Mouse (Mus musculus) neural tube, embryonic 11.5 days (tissue): Measurements from ENCODE around the gene 4930402H24Rik. TPM values are rescaled to one million over a fixed set of nuclear protein-coding genes. Genes with fewer than 3 reads are reported as not detected.

Experiments
- ATAC-seq: fragments of 200-750 bp; cut with Nextera tagmentation; 2 replicates; pipeline ENCODE4 v1.8.0; 2017; ENCODE audit warnings: moderate number of reproducible peaks, mild to moderate bottlenecking, moderate TSS enrichment, moderate library complexity; ENCODE audit not compliant: insufficient read depth, low FRiP score, low TSS enrichment
- DNase-seq: peaks from one replicate; pipeline ENCODE4 v3.0.0-alpha.2; 2015; ENCODE audit warnings: low spot score
- H3K27ac ChIP-seq: fragments of 300-500 bp; sonication (generic); 2 replicates; pipeline ENCODE4 v1.5.1; 2014; ENCODE audit warnings: low read depth, mild to moderate bottlenecking, low read length
- H3K27me3 ChIP-seq: fragments of 300-500 bp; sonication (generic); 2 replicates; pipeline ENCODE4 v1.6.1; 2014; ENCODE audit warnings: mild to moderate bottlenecking, low read length, mixed read lengths; ENCODE audit not compliant: control insufficient read depth, insufficient read depth
- H3K36me3 ChIP-seq: fragments of 300-500 bp; sonication (generic); 2 replicates; pipeline ENCODE4 v1.6.1; 2014; ENCODE audit warnings: mild to moderate bottlenecking, low read length, moderate library complexity, mixed read lengths; ENCODE audit not compliant: control insufficient read depth, insufficient read depth
- H3K4me1 ChIP-seq: fragments of 300-500 bp; sonication (generic); 2 replicates; pipeline ENCODE4 v1.6.1; 2014; ENCODE audit warnings: low read length, mixed read lengths; ENCODE audit not compliant: control insufficient read depth, insufficient read depth
- H3K4me2 ChIP-seq: fragments of 300-500 bp; sonication (generic); 2 replicates; pipeline ENCODE4 v1.6.1; 2014; ENCODE audit warnings: low read depth, mild to moderate bottlenecking, moderate library complexity
- H3K4me3 ChIP-seq: fragments of 300-500 bp; sonication (generic); 2 replicates; pipeline ENCODE4 v1.5.1; 2014; ENCODE audit warnings: low read depth, low read length
- H3K9ac ChIP-seq: fragments of 300-500 bp; sonication (generic); 2 replicates; pipeline ENCODE4 v1.6.1; 2014; ENCODE audit warnings: mild to moderate bottlenecking, low read length
- H3K9me3 ChIP-seq: fragments of 300-500 bp; sonication (generic); 2 replicates; pipeline ENCODE4 v1.6.1; 2016; ENCODE audit warnings: low read length; ENCODE audit not compliant: control insufficient read depth
- WGBS: fragments of 180-500 bp; shearing (Covaris S2); extraction: QIAGEN DNeasy Blood & Tissue Kit; methylation state at CpG from one replicate; pipeline ENCODE4 v1.1.7; 2014; 5-methylcytosine and 5-hydroxymethylcytosine counted together
- polyA plus RNA-seq: library from polyadenylated mRNA; unstranded; fragments of >200 nt; fragmentation: Nextera tagmentation; extraction: Ambion mirVana; gene quantifications from 2 replicates; pipeline ENCODE4 v1.2.1, GENCODE M21; 2014

Gene 4930402H24Rik
- polyA plus RNA-seq, 1 experiment from 2014 or later = 61.6 TPM

DNA sequence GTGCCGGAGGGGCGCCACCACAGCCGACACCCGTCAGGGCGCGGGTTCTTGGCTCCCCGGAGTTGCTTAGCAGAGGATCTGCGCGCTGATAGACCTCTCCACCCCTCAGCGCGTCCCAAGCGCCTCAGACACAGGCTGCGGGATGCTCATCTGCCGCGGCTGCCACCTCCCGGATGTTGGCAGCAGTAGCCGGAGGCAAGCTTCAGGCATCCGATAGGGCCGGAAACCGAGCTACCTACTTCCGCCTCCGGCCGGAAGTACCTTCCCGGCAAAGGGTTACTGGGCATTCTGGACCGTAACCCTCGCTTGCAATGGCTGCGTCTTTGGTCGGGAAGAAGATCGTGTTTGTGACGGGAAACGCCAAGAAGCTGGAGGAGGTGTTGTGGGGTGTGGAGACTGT lies 238.6 kb downstream of the 4930402H24Rik start, which contains the start of gene Itpa:
Gene Itpa (plus strand): TSS at position 52 of the 400 bp plus-strand sequence.
- H3K4me2 ChIP-seq = peak within 1 kb of the TSS; percentile 93
- peak within 1 kb of the TSS; percentile 54 for H3K4me3 ChIP-seq
- peak; percentile 62 for ATAC-seq
- H3K27ac ChIP-seq = peak within 1 kb of the TSS; percentile 50; the same call in 1 of the 2 replicates
- H3K4me1 ChIP-seq = peaks cover 10% of the 10 kb centered on the region
- H3K27me3 ChIP-seq = no peaks in the 10 kb centered on the region
- DNase-seq = peak; percentile 91
- H3K36me3 ChIP-seq = peaks cover 5% of the 10 kb centered on the region; the same call in 1 of the 2 replicates
- H3K9ac ChIP-seq = peak within 1 kb of the TSS; percentile 51
- no peaks in the 10 kb centered on the region for H3K9me3 ChIP-seq
- under 1% methylated on average over 31 of the region's 31 CpGs for WGBS

DNA sequence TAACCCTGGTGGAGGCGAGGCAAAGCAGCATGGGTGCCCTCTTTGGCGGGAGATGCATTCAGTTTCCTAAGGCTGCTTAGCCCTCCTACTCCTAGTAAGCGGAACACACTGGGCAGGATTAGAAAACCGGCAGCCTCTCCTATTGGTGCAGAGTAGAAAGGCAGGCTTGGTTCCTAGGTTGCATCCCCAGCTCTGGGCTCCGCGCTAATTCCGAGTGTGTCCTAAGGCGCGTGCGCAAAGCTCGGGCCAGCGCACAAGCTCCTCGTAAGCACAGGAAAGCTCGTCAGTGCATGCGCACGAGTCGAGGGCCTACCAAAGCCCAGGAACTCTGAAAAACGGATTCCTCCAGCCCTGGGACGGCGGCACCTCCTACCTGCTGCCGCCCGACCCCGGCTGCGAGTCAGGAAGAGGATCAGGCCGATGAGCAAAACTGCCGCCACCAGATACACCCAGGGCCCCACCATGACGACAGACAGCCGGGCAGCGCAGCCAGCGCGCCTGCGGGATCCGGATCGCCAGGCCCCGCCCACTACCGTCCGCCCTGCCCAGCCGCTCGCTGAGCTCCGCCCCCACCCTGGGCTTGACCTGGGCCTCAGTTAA lies 242.0 kb downstream of the 4930402H24Rik start, which contains the start of gene Ddrgk1:
Gene Ddrgk1 (minus strand): TSS at position 558 of the 600 bp plus-strand sequence.
- ATAC-seq (peak; percentile 94), DNase-seq (peak; percentile 95)
- no peaks in the 10 kb centered on the region for H3K9me3 ChIP-seq
- H3K4me3 ChIP-seq = peak within 1 kb of the TSS; percentile 59
- H3K4me2 ChIP-seq = peak within 1 kb of the TSS; percentile 60
- H3K27me3 ChIP-seq = no peaks in the 10 kb centered on the region
- H3K9ac ChIP-seq = peak within 1 kb of the TSS; percentile 89
- H3K36me3 ChIP-seq = no peaks in the 10 kb centered on the region
- peaks cover 10% of the 10 kb centered on the region for H3K4me1 ChIP-seq
- peak within 1 kb of the TSS; percentile 94 for H3K27ac ChIP-seq
- WGBS = under 1% methylated on average over 36 of the region's 40 CpGs

DNA sequence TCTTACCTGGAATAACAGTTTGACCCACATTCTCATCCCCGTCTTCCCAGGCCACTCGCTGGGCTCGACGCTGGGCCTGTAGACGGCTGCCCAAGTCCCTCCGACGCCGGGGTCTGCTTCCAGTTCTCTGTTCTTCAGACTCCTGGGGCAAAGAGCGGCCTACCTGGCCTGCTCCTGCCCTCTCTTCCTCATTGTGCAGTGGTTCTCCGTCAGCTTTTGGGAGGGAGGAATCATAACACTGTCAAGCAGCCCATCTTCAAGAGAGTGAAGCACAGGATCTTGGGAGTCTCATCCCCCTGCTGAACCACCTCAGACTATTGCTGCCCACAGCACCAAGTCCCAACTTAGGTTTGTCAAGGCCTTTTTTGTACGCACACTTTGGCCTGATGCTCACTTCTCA lies 242.9 kb downstream of the 4930402H24Rik start:
- H3K9me3 ChIP-seq = no peaks in the 10 kb centered on the region
- H3K4me1 ChIP-seq = peaks cover 9% of the 10 kb centered on the region
- DNase-seq (no peak), ATAC-seq (no peak)
- H3K36me3 ChIP-seq = no peaks in the 10 kb centered on the region
- H3K27ac ChIP-seq = no peak overlapping the region
- H3K27me3 ChIP-seq = no peaks in the 10 kb centered on the region
- peak overlapping the region; percentile 60 for H3K4me2 ChIP-seq
- H3K4me3 ChIP-seq = peak overlapping the region; percentile 59; the same call in 1 of the 2 replicates
- WGBS = 94% methylated on average over 11 of the region's 11 CpGs
- H3K9ac ChIP-seq = peak overlapping the region; percentile 89

- H3K9ac ChIP-seq = no peak overlapping the region
- DNase-seq = no peak
- no peak for ATAC-seq
- H3K9me3 ChIP-seq = no peaks in the 10 kb centered on the region
- no peaks in the 10 kb centered on the region for H3K27me3 ChIP-seq
- H3K27ac ChIP-seq = no peak overlapping the region
- 96% methylated on average over 10 of the region's 10 CpGs for WGBS
- peaks cover 4% of the 10 kb centered on the region for H3K4me1 ChIP-seq
- no peak overlapping the region for H3K4me2 ChIP-seq
- H3K4me3 ChIP-seq = no peak overlapping the region
- H3K36me3 ChIP-seq = peaks cover 5% of the 10 kb centered on the region
Observed at GRCm38 (mm10) chr2:130658530-130658929, 247.7 kb downstream of the 4930402H24Rik start.

DNA sequence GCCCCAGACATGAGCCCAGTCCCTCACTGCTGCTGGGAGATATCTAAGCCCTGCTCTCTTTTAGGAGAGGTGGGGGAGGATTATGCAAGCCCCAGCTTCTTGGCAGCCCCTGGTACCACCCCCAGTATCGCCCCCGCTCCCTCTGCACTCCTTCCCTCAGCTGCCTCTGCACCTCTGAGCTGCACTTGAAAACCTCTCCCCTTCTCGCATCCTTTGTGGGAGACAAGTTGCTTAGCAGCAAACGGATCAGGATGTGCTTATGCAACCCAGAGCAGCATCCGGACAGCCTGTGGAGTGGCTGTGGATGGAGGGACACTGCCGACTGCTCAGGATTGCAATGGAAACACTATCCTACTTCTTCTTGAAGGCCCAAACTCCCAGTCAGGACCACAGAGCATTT lies 248.7 kb downstream of the 4930402H24Rik start:
- 86% methylated on average over 6 of the region's 6 CpGs for WGBS

DNA sequence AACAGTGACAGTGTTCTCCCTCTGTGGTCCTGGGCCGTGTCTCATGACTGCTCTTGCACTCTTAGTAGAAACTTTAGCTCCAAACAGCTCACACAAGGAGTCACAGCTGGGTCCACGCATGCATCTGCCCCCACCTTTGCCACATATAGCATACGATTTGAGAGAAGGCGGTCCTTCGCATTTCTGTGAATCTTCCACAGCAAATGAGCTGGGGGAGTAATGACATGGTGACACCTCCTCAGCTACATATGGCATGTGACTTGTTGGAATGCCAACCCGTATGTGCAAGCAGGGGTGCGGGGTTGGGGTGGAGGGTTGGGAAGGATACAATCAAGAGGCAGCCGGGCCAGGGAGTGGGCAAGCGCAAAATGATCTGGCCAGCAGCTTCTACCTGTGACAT lies 249.7 kb downstream of the 4930402H24Rik start:
- Histone ChIP-seq H3K9me3 (no peaks in the 10 kb centered on the region), H3K4me3 (no peak overlapping the region), H3K4me1 (no peaks in the 10 kb centered on the region), H3K4me2 (no peak overlapping the region), H3K27me3 (no peaks in the 10 kb centered on the region), H3K27ac (no peak overlapping the region), H3K9ac (no peak overlapping the region), H3K36me3 (peaks cover 5% of the 10 kb centered on the region)
- DNase-seq = no peak
- 94% methylated on average over 9 of the region's 9 CpGs for WGBS
- no peak for ATAC-seq

More for the DNA sequence above, 248.7 kb downstream of the 4930402H24Rik start:
- no peak overlapping the region for H3K27ac ChIP-seq
- no peak overlapping the region for H3K4me3 ChIP-seq
- DNase-seq (no peak), ATAC-seq (no peak)
- no peaks in the 10 kb centered on the region for H3K9me3 ChIP-seq
- no peak overlapping the region for H3K9ac ChIP-seq
- H3K36me3 ChIP-seq = peaks cover 5% of the 10 kb centered on the region
- H3K4me2 ChIP-seq = no peak overlapping the region
- H3K27me3 ChIP-seq = no peaks in the 10 kb centered on the region
- H3K4me1 ChIP-seq = no peaks in the 10 kb centered on the region

Other genes starting within 250 kb of the 4930402H24Rik start
- 44.5 and 44.8 TPM in 2 replicates for gene Ddrgk1, start 241.7 kb downstream of the 4930402H24Rik start, polyA plus RNA-seq
- gene Itpa, start 238.8 kb downstream of the 4930402H24Rik start, polyA plus RNA-seq = 143 and 144 TPM in 2 replicates
- 0.32 and 0.52 TPM in 2 replicates for gene Slc4a11, start 208.9 kb downstream of the 4930402H24Rik start, polyA plus RNA-seq
- 10.8 and 11.5 TPM in 2 replicates for gene Atrn, start 89 bp upstream of the 4930402H24Rik start, polyA plus RNA-seq
- 5.5 and 7.4 TPM in 2 replicates for gene Gfra4, start 136.7 kb upstream of the 4930402H24Rik start, polyA plus RNA-seq
- 0.37 and 0.72 TPM in 2 replicates for gene Adam33, start 157.4 kb upstream of the 4930402H24Rik start, polyA plus RNA-seq
- gene Siglec1, start 180.4 kb upstream of the 4930402H24Rik start, polyA plus RNA-seq = 0.04 and 0.12 TPM in 2 replicates
- 4.5 and 5.0 TPM in 2 replicates for gene Hspa12b, start 220.9 kb upstream of the 4930402H24Rik start, polyA plus RNA-seq
- gene Gm11037, start 227.1 kb upstream of the 4930402H24Rik start, polyA plus RNA-seq = not detected in 2 replicates